Mouse (Mus musculus): ENCODE measurements around the gene Kif7. TPM values are rescaled to one million over a fixed set of nuclear protein-coding genes. Genes with fewer than 3 reads are reported as not detected.

Kif7 gene
- polyA plus RNA-seq, 1 experiment from 2014 or later: 7.8 TPM

DNA sequence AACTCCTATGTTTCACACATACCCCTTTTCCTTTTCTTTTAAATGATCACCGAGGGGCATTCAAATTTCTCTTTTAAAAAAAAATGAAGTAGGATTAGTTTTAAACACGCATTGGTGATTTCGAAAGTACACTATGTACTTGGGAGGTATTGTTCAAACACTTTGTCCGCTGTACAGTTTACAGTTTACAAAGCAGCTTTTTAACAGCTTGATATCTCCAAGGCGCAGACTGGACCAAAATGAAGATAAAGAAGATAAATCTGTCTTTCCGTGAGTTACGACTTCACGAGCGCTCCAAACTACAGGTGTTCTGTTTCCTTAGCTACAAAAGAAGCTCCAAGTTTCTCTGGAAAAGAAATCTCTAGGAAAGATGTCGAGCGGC lies 26.7 kb upstream of the Kif7 start:
- Histone ChIP-seq H3K9ac (peak overlapping the region; percentile 80), H3K27ac (no peak overlapping the region), H3K9me3 (no peaks in the 10 kb centered on the region), H3K27me3 (no peaks in the 10 kb centered on the region), H3K36me3 (peaks cover 12% of the 10 kb centered on the region), H3K4me1 (peaks cover 6% of the 10 kb centered on the region), H3K4me3 (peak overlapping the region; percentile 77), H3K4me2 (peak overlapping the region; percentile 91)
- 22% methylated on average over 11 of the region's 11 CpGs for WGBS
- ATAC-seq (ENCODE audit: insufficient number of reproducible peaks, insufficient read depth, low FRiP score, low TSS enrichment, low read depth): no peak

DNA sequence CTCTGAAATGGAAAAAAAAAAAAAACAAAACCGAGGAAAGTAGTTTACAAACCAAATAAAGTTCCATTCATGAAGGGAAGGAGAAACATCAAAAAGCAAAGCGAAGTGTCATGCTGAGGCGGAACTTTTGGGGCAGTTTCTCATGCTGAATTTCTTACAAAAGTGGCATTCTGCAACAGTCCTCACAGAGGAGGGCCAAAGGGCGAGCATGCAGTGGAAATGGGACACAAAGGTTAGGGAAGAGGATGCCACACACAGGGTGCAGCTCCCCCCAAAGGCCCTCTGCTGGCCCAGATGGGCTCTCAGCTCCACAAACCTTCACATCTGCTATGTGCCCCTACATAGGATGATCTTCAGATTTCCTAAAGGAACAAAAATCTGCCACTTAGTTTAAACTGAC lies 24.8 kb upstream of the Kif7 start:
- no peak overlapping the region for H3K4me2 ChIP-seq
- no peak overlapping the region for H3K4me3 ChIP-seq
- ATAC-seq (ENCODE audit: insufficient number of reproducible peaks, insufficient read depth, low FRiP score, low TSS enrichment, low read depth): no peak
- no peak overlapping the region for H3K27ac ChIP-seq
- 85% methylated on average over 4 of the region's 4 CpGs for WGBS
- H3K36me3 ChIP-seq: peaks cover 21% of the 10 kb centered on the region
- H3K9ac ChIP-seq: no peak overlapping the region
- H3K4me1 ChIP-seq: peaks cover 6% of the 10 kb centered on the region
- H3K27me3 ChIP-seq: no peaks in the 10 kb centered on the region
- no peaks in the 10 kb centered on the region for H3K9me3 ChIP-seq

DNA sequence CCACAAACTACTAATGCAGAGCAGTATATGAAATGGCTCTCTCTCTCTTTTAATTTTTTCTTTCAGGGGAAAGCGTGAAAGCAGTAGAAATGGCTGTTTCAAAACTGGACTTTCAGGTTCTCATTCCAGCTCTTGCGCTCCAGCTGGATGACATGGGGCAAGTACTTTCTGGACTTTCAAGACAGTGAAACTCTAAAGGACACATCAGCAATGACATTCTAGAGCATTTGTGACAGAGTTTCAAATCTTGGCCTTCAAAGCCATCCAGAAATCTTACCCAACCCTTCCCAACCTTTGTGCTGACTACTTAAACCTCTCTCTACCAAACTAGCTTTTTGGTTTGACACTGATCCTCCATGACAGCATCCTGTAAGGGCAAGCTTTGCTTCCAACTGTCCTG lies 23.4 kb upstream of the Kif7 start:
- H3K27me3 ChIP-seq: no peaks in the 10 kb centered on the region
- H3K9me3 ChIP-seq: no peaks in the 10 kb centered on the region
- H3K4me1 ChIP-seq: peaks cover 6% of the 10 kb centered on the region
- no peak overlapping the region for H3K4me2 ChIP-seq
- H3K4me3 ChIP-seq: no peak overlapping the region
- ATAC-seq (ENCODE audit: insufficient number of reproducible peaks, insufficient read depth, low FRiP score, low TSS enrichment, low read depth): no peak
- H3K36me3 ChIP-seq: peaks cover 30% of the 10 kb centered on the region
- H3K27ac ChIP-seq: no peak overlapping the region
- H3K9ac ChIP-seq: no peak overlapping the region
- WGBS: 93% methylated on average over 2 of the region's 2 CpGs

DNA sequence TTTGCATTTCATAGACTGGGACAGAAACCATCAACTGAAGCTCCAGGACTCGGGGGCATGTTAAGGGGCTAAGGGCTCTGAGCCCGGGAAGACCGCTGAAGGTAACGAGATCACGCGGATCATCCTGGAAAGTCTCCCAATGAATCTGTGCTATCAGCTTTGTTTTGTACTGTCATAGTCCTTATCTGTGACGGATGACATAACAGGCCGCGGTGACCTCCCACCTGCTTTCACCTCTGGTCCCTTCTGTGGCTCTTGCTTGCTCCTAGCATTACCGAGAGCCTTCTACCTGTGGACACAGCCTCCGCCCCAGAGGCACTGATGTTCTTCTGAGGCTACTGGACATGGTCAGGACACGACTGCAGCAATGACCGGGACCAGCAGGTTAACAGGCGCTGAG lies 21.0 kb upstream of the Kif7 start:
- no peaks in the 10 kb centered on the region for H3K27me3 ChIP-seq
- H3K4me2 ChIP-seq: no peak overlapping the region
- 92% methylated on average over 14 of the region's 14 CpGs for WGBS
- H3K9me3 ChIP-seq: no peaks in the 10 kb centered on the region
- peaks cover 30% of the 10 kb centered on the region for H3K36me3 ChIP-seq
- H3K4me1 ChIP-seq: no peaks in the 10 kb centered on the region
- no peak overlapping the region for H3K9ac ChIP-seq
- no peak overlapping the region for H3K27ac ChIP-seq
- H3K4me3 ChIP-seq: no peak overlapping the region
- ATAC-seq (ENCODE audit: insufficient number of reproducible peaks, insufficient read depth, low FRiP score, low TSS enrichment, low read depth): no peak

DNA sequence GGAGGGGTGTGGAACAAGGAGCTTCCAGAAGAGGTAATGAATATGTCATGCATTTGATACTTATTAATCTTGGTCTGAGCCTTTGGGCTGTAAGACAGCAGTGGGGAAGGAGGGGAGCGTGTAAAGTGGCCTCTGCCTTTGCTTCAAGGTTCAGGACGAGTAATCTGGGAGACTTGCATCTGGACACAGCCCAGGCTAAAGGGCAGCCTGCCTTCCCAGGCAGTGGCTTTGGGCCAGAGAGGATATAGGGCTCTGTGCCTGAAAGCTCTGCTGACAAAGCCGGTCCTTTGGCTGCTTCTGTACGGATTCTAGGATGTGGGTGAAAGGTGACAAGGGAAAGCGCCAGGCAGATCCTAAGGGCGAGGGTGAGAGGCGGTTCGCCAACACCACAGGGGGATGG lies 19.0 kb upstream of the Kif7 start:
- peaks cover 27% of the 10 kb centered on the region for H3K36me3 ChIP-seq
- ATAC-seq (ENCODE audit: insufficient number of reproducible peaks, insufficient read depth, low FRiP score, low TSS enrichment, low read depth): no peak
- no peak overlapping the region for H3K9ac ChIP-seq
- peaks cover 10% of the 10 kb centered on the region; the same call in 1 of the 2 replicates for H3K27me3 ChIP-seq
- H3K4me2 ChIP-seq: no peak overlapping the region
- H3K4me1 ChIP-seq: no peaks in the 10 kb centered on the region
- no peaks in the 10 kb centered on the region for H3K9me3 ChIP-seq
- WGBS: 81% methylated on average over 8 of the region's 8 CpGs
- H3K4me3 ChIP-seq: no peak overlapping the region
- H3K27ac ChIP-seq: no peak overlapping the region

DNA sequence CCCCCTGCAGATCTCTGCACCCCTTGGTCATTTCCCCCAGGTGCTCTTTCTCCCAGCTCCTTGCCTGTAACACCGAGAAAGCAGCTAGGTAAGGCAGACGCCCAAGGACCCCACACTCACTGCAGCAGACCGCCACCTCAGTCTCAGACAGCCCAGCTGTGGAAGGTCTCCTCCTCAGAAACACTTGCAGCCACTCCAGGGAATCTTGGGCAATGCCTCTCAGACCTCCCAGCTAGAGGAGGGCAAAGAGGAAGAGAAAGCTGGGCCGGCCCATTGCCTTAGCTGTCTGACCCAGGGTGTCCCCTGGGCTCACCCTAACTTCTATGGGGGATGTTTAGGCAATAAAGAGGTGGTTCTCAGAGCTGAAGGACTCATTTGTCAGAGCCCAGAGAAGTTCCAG lies 17.1 kb upstream of the Kif7 start, which contains the start of gene Plin1:
Gene Plin1, minus strand, starts transcription at position 282 of the 400 bp plus-strand sequence.
- 52% methylated on average over 4 of the region's 4 CpGs for whole genome bisulfite sequencing
- no peak for ATAC-seq (ENCODE audit: insufficient number of reproducible peaks, insufficient read depth, low FRiP score, low TSS enrichment, low read depth)

DNA sequence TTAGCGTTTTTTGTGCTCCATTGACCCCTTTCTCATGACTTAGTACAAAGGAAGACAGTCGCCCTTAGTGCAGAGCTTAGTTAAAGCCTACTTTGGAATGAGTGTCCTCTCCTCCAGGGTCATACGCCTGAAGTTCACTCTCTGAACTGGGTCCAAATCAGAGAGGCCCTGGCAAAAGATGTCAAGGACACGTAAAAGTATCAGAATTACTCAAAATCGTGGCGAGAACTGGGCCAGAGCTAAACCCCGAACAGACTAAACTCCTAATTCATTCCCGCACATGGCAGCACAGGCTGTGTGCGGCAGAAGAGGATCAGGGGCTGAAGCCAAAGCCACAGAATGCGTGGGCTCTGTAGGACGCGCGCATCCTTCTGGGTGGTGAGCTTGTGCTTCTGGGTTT lies 15.9 kb upstream of the Kif7 start:
- Histone ChIP-seq H3K27me3 (peaks cover 12% of the 10 kb centered on the region; the same call in 1 of the 2 replicates), H3K4me3 (no peak overlapping the region), H3K9me3 (no peaks in the 10 kb centered on the region), H3K4me1 (no peaks in the 10 kb centered on the region), H3K9ac (no peak overlapping the region), H3K4me2 (no peak overlapping the region), H3K36me3 (peaks cover 11% of the 10 kb centered on the region), H3K27ac (no peak overlapping the region)
- no peak for ATAC-seq (ENCODE audit: insufficient number of reproducible peaks, insufficient read depth, low FRiP score, low TSS enrichment, low read depth)
- 75% methylated on average over 13 of the region's 13 CpGs for WGBS

More for the DNA sequence above, 17.1 kb upstream of the Kif7 start, which contains the start of gene Plin1:
- Histone ChIP-seq H3K9ac (no peak within 1 kb of the TSS), H3K36me3 (peaks cover 22% of the 10 kb centered on the region), H3K4me3 (no peak within 1 kb of the TSS), H3K4me1 (no peaks in the 10 kb centered on the region), H3K9me3 (no peaks in the 10 kb centered on the region), H3K27ac (no peak within 1 kb of the TSS), H3K4me2 (no peak within 1 kb of the TSS), H3K27me3 (peaks cover 12% of the 10 kb centered on the region; the same call in 1 of the 2 replicates)

DNA sequence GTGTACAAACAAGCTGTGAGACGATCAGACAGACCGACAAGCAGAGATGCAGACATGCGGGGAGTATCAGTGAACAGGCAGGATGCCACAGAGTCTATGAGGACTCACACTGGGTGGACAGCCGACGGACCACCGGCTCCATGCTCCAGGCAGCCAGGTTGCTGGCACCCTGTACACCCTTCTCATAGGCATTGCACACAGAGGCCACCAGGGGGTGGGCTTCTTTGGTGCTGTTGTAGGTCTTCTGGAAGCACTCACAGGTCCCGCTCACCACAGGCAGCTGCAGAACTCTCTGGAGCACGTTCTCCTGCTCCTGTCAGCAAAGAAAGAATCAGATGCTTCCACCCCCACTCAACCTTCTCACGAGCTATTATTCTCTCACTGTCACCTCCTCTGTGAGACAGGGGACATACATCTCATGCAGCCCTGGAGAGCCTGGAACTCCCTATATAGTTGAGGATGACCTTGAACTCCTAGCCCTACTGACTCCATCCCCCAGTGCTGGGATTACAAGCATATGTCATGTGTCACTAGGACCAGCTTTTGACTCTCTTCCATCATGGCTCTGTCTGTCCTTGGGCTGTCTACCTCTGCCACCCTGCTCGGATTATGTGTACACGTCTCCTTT lies 14.3 kb upstream of the Kif7 start:
- Histone ChIP-seq H3K9me3 (no peaks in the 10 kb centered on the region), H3K4me3 (no peak overlapping the region), H3K4me2 (no peak overlapping the region), H3K9ac (no peak overlapping the region), H3K36me3 (peaks cover 6% of the 10 kb centered on the region), H3K27me3 (peaks cover 12% of the 10 kb centered on the region; the same call in 1 of the 2 replicates), H3K4me1 (no peaks in the 10 kb centered on the region), H3K27ac (no peak overlapping the region)
- ATAC-seq (ENCODE audit: insufficient number of reproducible peaks, insufficient read depth, low FRiP score, low TSS enrichment, low read depth): no peak
- WGBS: 64% methylated on average over 11 of the region's 11 CpGs

DNA sequence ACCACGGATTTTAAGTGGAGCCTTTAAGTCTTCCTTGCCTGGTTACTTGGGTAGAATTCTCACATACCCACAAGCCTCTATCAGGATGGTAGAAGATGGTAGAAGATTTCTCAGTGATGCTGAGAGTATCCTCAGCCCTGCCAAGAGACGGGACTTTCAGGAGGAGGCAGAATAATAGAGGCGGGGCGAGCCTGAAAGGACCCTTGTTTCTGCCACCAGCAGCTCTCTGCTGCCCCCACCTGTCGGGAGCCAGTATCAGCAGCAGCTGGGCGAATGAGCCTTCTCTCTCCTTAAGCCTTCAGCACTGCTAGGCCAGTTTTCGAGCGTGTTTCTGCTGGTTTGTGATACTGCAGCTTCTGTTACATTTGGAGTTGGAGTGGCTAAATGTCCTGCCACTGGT lies 13.6 kb upstream of the Kif7 start:
- Histone ChIP-seq H3K27ac (no peak overlapping the region), H3K9ac (no peak overlapping the region), H3K4me3 (no peak overlapping the region), H3K27me3 (peaks cover 12% of the 10 kb centered on the region; the same call in 1 of the 2 replicates), H3K4me2 (no peak overlapping the region), H3K9me3 (no peaks in the 10 kb centered on the region), H3K36me3 (no peaks in the 10 kb centered on the region), H3K4me1 (no peaks in the 10 kb centered on the region)
- ATAC-seq (ENCODE audit: insufficient number of reproducible peaks, insufficient read depth, low FRiP score, low TSS enrichment, low read depth): no peak
- WGBS: 4% methylated on average over 8 of the region's 8 CpGs

DNA sequence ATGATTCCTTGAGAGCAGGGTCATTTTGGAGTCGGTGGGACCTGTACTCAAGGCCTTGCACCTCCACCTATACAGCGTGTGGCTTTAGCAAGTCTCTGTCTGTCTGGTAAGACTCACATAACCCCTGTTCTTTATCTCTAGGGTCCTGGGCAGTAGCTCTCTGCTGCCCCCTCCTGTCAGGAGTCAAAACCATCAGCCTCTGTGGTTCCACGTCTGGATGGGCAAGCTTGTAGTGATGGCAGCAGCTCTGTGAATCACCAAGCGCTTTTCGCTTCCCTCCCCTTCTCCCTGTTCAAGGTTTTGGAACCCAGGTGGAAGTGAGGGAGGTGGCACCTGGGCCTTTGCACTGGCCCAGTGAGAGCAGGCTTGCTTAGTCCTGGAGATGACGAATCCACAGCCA lies 12.7 kb upstream of the Kif7 start:
- no peak overlapping the region for H3K4me3 ChIP-seq
- H3K4me2 ChIP-seq: no peak overlapping the region
- no peak overlapping the region for H3K9ac ChIP-seq
- no peak overlapping the region for H3K27ac ChIP-seq
- 33% methylated on average over 6 of the region's 6 CpGs for WGBS
- H3K27me3 ChIP-seq: peaks cover 17% of the 10 kb centered on the region
- 0 out of 2 replicates have a peak, but pooled peaks have one; percentile 4 for ATAC-seq (ENCODE audit: insufficient number of reproducible peaks, insufficient read depth, low FRiP score, low TSS enrichment, low read depth)
- H3K9me3 ChIP-seq: no peaks in the 10 kb centered on the region
- H3K4me1 ChIP-seq: no peaks in the 10 kb centered on the region
- no peaks in the 10 kb centered on the region for H3K36me3 ChIP-seq

DNA sequence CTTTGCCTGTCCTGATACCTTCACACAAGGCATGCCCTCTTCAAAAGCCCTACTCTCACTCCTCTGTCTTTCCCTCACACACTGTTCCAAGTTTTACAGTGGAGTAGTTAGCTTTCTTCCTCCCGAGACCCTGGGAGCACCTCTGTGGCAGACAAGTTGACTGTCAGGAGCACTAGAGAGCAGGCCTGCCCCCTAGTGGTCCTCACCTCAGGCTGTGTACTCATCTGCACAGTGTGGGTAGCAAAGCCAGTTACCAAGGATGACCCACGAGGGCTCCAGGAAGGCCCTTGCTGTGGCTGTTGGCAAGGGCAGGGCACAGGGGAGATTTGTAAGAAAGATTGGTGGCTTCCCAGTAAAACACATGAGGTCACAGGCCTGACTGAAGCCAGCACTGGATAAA lies 11.6 kb upstream of the Kif7 start:
- H3K4me2 ChIP-seq: no peak overlapping the region
- no peak overlapping the region for H3K9ac ChIP-seq
- no peak overlapping the region for H3K4me3 ChIP-seq
- no peaks in the 10 kb centered on the region for H3K9me3 ChIP-seq
- peaks cover 28% of the 10 kb centered on the region for H3K27me3 ChIP-seq
- H3K4me1 ChIP-seq: no peaks in the 10 kb centered on the region
- WGBS: 11% methylated on average over 2 of the region's 2 CpGs
- ATAC-seq (ENCODE audit: insufficient number of reproducible peaks, insufficient read depth, low FRiP score, low TSS enrichment, low read depth): no peak
- no peaks in the 10 kb centered on the region for H3K36me3 ChIP-seq
- no peak overlapping the region for H3K27ac ChIP-seq

DNA sequence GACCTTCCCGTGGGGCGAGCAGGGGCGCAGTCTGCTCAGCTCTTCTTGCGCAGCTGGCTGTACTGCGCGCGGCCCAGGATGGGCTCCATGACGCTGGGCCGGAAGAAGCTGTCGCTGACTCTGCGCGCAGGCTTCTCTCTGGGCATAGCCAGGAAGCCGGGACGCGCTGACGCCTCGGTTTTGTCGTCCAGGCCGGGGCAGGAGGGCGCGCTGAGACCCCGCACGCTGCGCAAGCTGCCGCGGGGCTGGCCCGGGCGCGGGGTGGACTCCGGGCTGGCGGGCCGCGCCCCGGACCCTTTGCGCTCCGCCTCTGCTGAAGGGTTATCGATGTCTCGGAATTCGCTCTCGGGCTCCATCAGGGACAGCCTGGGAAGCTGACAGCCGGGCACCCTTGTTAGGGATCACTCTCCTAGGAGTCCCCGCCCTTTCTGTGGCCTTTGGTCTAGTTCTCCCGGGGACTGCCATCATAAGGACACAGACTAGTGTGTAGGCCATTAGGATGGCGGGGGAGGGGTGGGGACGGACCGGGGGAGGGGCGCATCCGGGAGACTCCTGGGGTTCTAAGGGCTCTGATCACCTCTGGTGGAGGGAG lies 6.0 kb upstream of the Kif7 start:
- Histone ChIP-seq H3K36me3 (no peaks in the 10 kb centered on the region), H3K9ac (peak overlapping the region; percentile 87), H3K27me3 (peaks cover 35% of the 10 kb centered on the region), H3K4me2 (peak overlapping the region; percentile 90), H3K4me1 (peaks cover 9% of the 10 kb centered on the region; the same call in 1 of the 2 replicates), H3K9me3 (no peaks in the 10 kb centered on the region), H3K27ac (peak overlapping the region; percentile 64), H3K4me3 (peak overlapping the region; percentile 68)
- WGBS: under 1% methylated on average over 48 of the region's 48 CpGs
- peak; percentile 77 for ATAC-seq (ENCODE audit: insufficient number of reproducible peaks, insufficient read depth, low FRiP score, low TSS enrichment, low read depth)

All from embryonic facial prominence, embryonic 13.5 days (tissue).